Mouse (Mus musculus) CH12.LX (cell line): ENCODE data around the gene Pmis2. TPM values are rescaled to one million over a fixed set of nuclear protein-coding genes. Genes with fewer than 3 reads are reported as not detected.

ENCODE experiments used
- DNase-seq: peaks from one replicate; pipeline ENCODE4 v3.0.0-alpha.2; 2013; ENCODE audit errors: extremely low read depth
- H3K27ac ChIP-seq: 2 replicates; pipeline ENCODE4 v1.5.1; 2012; ENCODE audit warnings: low read depth, mild to moderate bottlenecking, control low read depth, moderate library complexity; ENCODE audit not compliant: insufficient read depth
- H3K27me3 ChIP-seq: replicated peaks from 2 replicates; pipeline ENCODE3; 2012; ENCODE audit warnings: inconsistent platforms
- H3K36me3 ChIP-seq, 2 experiments: replicated peaks in 1 of 2; 2 replicates each; pipeline versions ENCODE3 to v1.6.1; 2012; ENCODE audit warnings: inconsistent platforms in 1 of 2, low read length in 1 of 2, mild to moderate bottlenecking in 1 of 2, mixed read lengths in 1 of 2, moderate library complexity in 1 of 2; ENCODE audit not compliant: control insufficient read depth in 1 of 2, insufficient read depth in 1 of 2
- H3K4me1 ChIP-seq, 2 experiments: 2 replicates each; pipeline ENCODE4 v1.6.1; 2012; ENCODE audit warnings: inconsistent platforms in 1 of 2, moderate library complexity in 1 of 2; ENCODE audit not compliant: insufficient read depth in 2 of 2, control insufficient read depth in 1 of 2
- H3K4me2 ChIP-seq: 2 replicates; pipeline ENCODE4 v1.6.1; 2012; ENCODE audit warnings: low read depth, mild to moderate bottlenecking, control low read depth; ENCODE audit not compliant: poor library complexity, insufficient read depth, severe bottlenecking
- H3K4me3 ChIP-seq, 3 experiments: fragments of 150-350 bp in 1 of 3; sonication (generic) in 1 of 3; replicated peaks in 1 of 3; 2 replicates each; pipeline versions ENCODE3 to v1.5.1; 2011 to 2012; ENCODE audit warnings: low read depth in 2 of 3, low read length in 2 of 3, mild to moderate bottlenecking in 2 of 3, moderate library complexity in 2 of 3, control low read depth in 1 of 3, improper control_type of control experiment in 1 of 3, inconsistent platforms in 1 of 3, mixed read lengths in 1 of 3; ENCODE audit not compliant: poor library complexity in 1 of 3
- H3K79me2 ChIP-seq: replicated peaks from 2 replicates; pipeline ENCODE4 v1.6.1; 2012; ENCODE audit warnings: mild to moderate bottlenecking, moderate library complexity; ENCODE audit not compliant: control insufficient read depth, poor library complexity, insufficient read depth, severe bottlenecking; ENCODE audit errors: extremely low read depth
- H3K9ac ChIP-seq: 2 replicates; pipeline ENCODE4 v1.6.1; 2012; ENCODE audit warnings: low read depth, mild to moderate bottlenecking, control low read depth, moderate library complexity; ENCODE audit not compliant: insufficient read depth
- H3K9me3 ChIP-seq: replicated peaks from 2 replicates; pipeline ENCODE3; 2012; ENCODE audit warnings: low read length, inconsistent platforms, mixed read lengths
- BHLHE40 ChIP-seq: IDR thresholded peaks from 2 replicates; pipeline ENCODE4 v1.6.1; 2011; ENCODE audit warnings: mild to moderate bottlenecking, low read depth, low read length, improper control_type of control experiment
- CHD2 ChIP-seq: IDR thresholded peaks from 2 replicates; pipeline ENCODE4 v1.6.1; 2011; ENCODE audit warnings: low read length, improper control_type of control experiment
- CTCF ChIP-seq, 2 experiments: IDR thresholded peaks in 1 of 2; conservative IDR thresholded peaks in 1 of 2; 2 replicates each; pipeline ENCODE4 v1.5.1; 2011 to 2012; ENCODE audit warnings: low read depth in 2 of 2, low read length in 2 of 2, improper control_type of control experiment in 1 of 2, inconsistent platforms in 1 of 2, mild to moderate bottlenecking in 1 of 2, moderate library complexity in 1 of 2
- E2F4 ChIP-seq: IDR thresholded peaks from 2 replicates; pipeline ENCODE4 v1.6.1; 2011; ENCODE audit warnings: low read depth, low read length, improper control_type of control experiment; ENCODE audit not compliant: insufficient replicate concordance
- ELF1 ChIP-seq: IDR thresholded peaks from 2 replicates; pipeline ENCODE4 v1.6.1; 2014; ENCODE audit warnings: low read depth, mild to moderate bottlenecking, inconsistent platforms, low read length, improper control_type of control experiment
- ETS1 ChIP-seq: conservative IDR thresholded peaks from 2 replicates; pipeline ENCODE4 v1.6.1; 2012; ENCODE audit warnings: low read depth, mild to moderate bottlenecking, inconsistent platforms, low read length, improper control_type of control experiment, moderate library complexity
- GABPA ChIP-seq: IDR thresholded peaks from 2 replicates; pipeline ENCODE4 v1.6.1; 2012; ENCODE audit warnings: low read depth, low read length, improper control_type of control experiment, inconsistent platforms; ENCODE audit not compliant: insufficient replicate concordance
- HCFC1 ChIP-seq: IDR thresholded peaks from 2 replicates; pipeline ENCODE4 v1.6.1; 2012; ENCODE audit warnings: low read depth, mild to moderate bottlenecking, inconsistent platforms, low read length, improper control_type of control experiment
- IRF4 ChIP-seq: IDR thresholded peaks from 2 replicates; pipeline ENCODE4 v1.6.1; 2014; ENCODE audit warnings: low read depth, mild to moderate bottlenecking, inconsistent platforms, low read length, improper control_type of control experiment
- JUN ChIP-seq: IDR thresholded peaks from 2 replicates; pipeline ENCODE4 v1.6.1; 2011; ENCODE audit warnings: low read depth, mild to moderate bottlenecking, low read length, improper control_type of control experiment, moderate library complexity; ENCODE audit not compliant: insufficient read depth
- KAT2A ChIP-seq: IDR thresholded peaks from 2 replicates; pipeline ENCODE4 v1.6.1; 2012; ENCODE audit warnings: low read length, improper control_type of control experiment, inconsistent platforms; ENCODE audit not compliant: insufficient replicate concordance
- MAX ChIP-seq: IDR thresholded peaks from 2 replicates; pipeline ENCODE4 v1.6.1; 2011; ENCODE audit warnings: low read length, improper control_type of control experiment
- MEF2A ChIP-seq: IDR thresholded peaks from 2 replicates; pipeline ENCODE4 v1.6.1; 2014; ENCODE audit warnings: low read depth, mild to moderate bottlenecking, inconsistent platforms, low read length, improper control_type of control experiment, borderline replicate concordance
- MXI1 ChIP-seq: IDR thresholded peaks from 2 replicates; pipeline ENCODE4 v1.6.1; 2011; ENCODE audit warnings: mild to moderate bottlenecking, low read depth, low read length, improper control_type of control experiment
- MYC ChIP-seq: IDR thresholded peaks from 2 replicates; pipeline ENCODE4 v1.6.1; 2011; ENCODE audit warnings: low read depth, mild to moderate bottlenecking, improper control_type of control experiment, low read length
- NELFE ChIP-seq: IDR thresholded peaks from 2 replicates; pipeline ENCODE4 v1.6.1; 2011; ENCODE audit warnings: low read depth, low read length, improper control_type of control experiment
- NRF1 ChIP-seq: IDR thresholded peaks from 2 replicates; pipeline ENCODE4 v1.6.1; 2014; ENCODE audit warnings: low read depth, mild to moderate bottlenecking, inconsistent platforms, low read length, improper control_type of control experiment, moderate library complexity
- PAX5 ChIP-seq: IDR thresholded peaks from 2 replicates; pipeline ENCODE4 v1.6.1; 2012; ENCODE audit warnings: low read length, inconsistent platforms, mixed read lengths
- POLR2A ChIP-seq: IDR thresholded peaks from 2 replicates; pipeline ENCODE4 v1.6.1; 2011; ENCODE audit warnings: low read depth, mild to moderate bottlenecking, improper control_type of control experiment, low read length
- RAD21 ChIP-seq: IDR thresholded peaks from 2 replicates; pipeline ENCODE4 v1.6.1; 2011; ENCODE audit warnings: low read depth, mild to moderate bottlenecking, low read length, improper control_type of control experiment, moderate library complexity
- RCOR1 ChIP-seq: conservative IDR thresholded peaks from 2 replicates; pipeline ENCODE4 v1.6.1; 2012; ENCODE audit warnings: low read depth, mild to moderate bottlenecking, inconsistent platforms, low read length, improper control_type of control experiment
- SIN3A ChIP-seq: IDR thresholded peaks from 2 replicates; pipeline ENCODE4 v1.6.1; 2012; ENCODE audit warnings: low read length, improper control_type of control experiment, inconsistent platforms
- SMC3 ChIP-seq: IDR thresholded peaks from 2 replicates; pipeline ENCODE4 v1.6.1; 2011; ENCODE audit warnings: low read depth, low read length, improper control_type of control experiment
- TBP ChIP-seq: conservative IDR thresholded peaks from 2 replicates; pipeline ENCODE4 v1.6.1; 2011; ENCODE audit warnings: low read depth, low read length, improper control_type of control experiment
- TCF12 ChIP-seq: IDR thresholded peaks from 2 replicates; pipeline ENCODE4 v1.6.1; 2014; ENCODE audit warnings: low read depth, mild to moderate bottlenecking, inconsistent platforms, low read length, improper control_type of control experiment
- UBTF ChIP-seq: IDR thresholded peaks from 2 replicates; pipeline ENCODE4 v1.6.1; 2012; ENCODE audit warnings: low read depth, mild to moderate bottlenecking, inconsistent platforms, low read length, improper control_type of control experiment, moderate library complexity
- USF2 ChIP-seq: conservative IDR thresholded peaks from 2 replicates; pipeline ENCODE4 v1.6.1; 2011; ENCODE audit warnings: low read depth, low read length, improper control_type of control experiment
- ZC3H11A ChIP-seq: IDR thresholded peaks from 2 replicates; pipeline ENCODE4 v1.6.1; 2012; ENCODE audit warnings: low read depth, mild to moderate bottlenecking, inconsistent platforms, low read length, improper control_type of control experiment
- ZNF384 ChIP-seq: IDR thresholded peaks from 2 replicates; pipeline ENCODE4 v1.6.1; 2012; ENCODE audit warnings: low read depth, low read length, improper control_type of control experiment, inconsistent platforms
- dilution Hi-C: fragments of 300-500 bp; cut with MboI; formaldehyde crosslinking; loops from 2 replicates; pipeline ENCODE4 v1.14.3; 2020; ENCODE audit warnings: low sequenced_read_pairs; ENCODE audit not compliant: extremely low pct_unique_long_range_greater_than_20kb, extremely low pct_ligation_motif_present
- in situ Hi-C: fragments of 300-500 bp; cut with MboI; formaldehyde crosslinking; loops from 3 replicates; pipeline ENCODE4 v1.14.3; 2019; ENCODE audit warnings: low sequenced_read_pairs, low pct_ligation_motif_present, low pct_unique_long_range_greater_than_20kb, mixed read lengths
- polyA plus RNA-seq: library from polyadenylated mRNA; unstranded; fragments of >175 nt; gene quantifications from 2 replicates; pipeline ENCODE4 v1.2.1, GENCODE M21; 2012; ENCODE audit warnings: low read depth; ENCODE audit not compliant: insufficient read length
- total RNA-seq, 2 experiments: library from RNA; depleted of rRNA; stranded (reverse); fragments of 300-350 nt in 1 of 2; fragments of >200 nt in 1 of 2; gene quantifications; 2 replicates each; pipeline ENCODE4 v1.2.3; 2012 to 2014

Pmis2 gene
- total and polyA plus RNA-seq, 3 experiments: not detected

- TF ChIP-seq SMC3: no peak
- TF ChIP-seq BHLHE40: no peak; the same call in 1 of the 2 replicates
- TF ChIP-seq ELF1: no peak
- no peak for TF ChIP-seq PAX5
- TF ChIP-seq MAX: no peak
- no peak for TF ChIP-seq ETS1
- TF ChIP-seq POLR2A: no peak
- TF ChIP-seq GABPA: no peak
- no peak for TF ChIP-seq CHD2
- TF ChIP-seq ZC3H11A: no peak
- no peak for TF ChIP-seq USF2
- no peak for TF ChIP-seq NRF1
- no peak for TF ChIP-seq RCOR1
- TF ChIP-seq UBTF: no peak
- no peak for TF ChIP-seq JUN
- TF ChIP-seq E2F4: no peak
These were observed 6.1 kb downstream of the Pmis2 start for GRCm38 (mm10) chr7:30665321-30665720.

GRCm38 (mm10) chr7:30664529-30665200, 6.7 kb downstream of the Pmis2 start, which contains the start of gene Haus5:
TSS of gene Haus5 (minus strand) at chr7:30664994.
- Histone ChIP-seq H3K9ac (peak within 1 kb of the TSS; percentile 97), H3K79me2 (peaks cover 8% of the 10 kb centered on the region), H3K27ac (no peak within 1 kb of the TSS), H3K27me3 (peaks cover 2% of the 10 kb centered on the region), H3K36me3 (peaks cover 31 to 38% of the 10 kb centered on the region in 2 experiments), H3K4me3 (peak within 1 kb of the TSS; percentile 67 to 97 (median 89)), H3K4me1 (peaks cover 4 to 15% of the 10 kb centered on the region in 2 experiments; a peak in 3 of 4 replicates), H3K9me3 (no peaks in the 10 kb centered on the region), H3K4me2 (peak within 1 kb of the TSS; percentile 100)
- DNase-seq: peak; percentile 96
- in situ Hi-C loops: no loop called here
- dilution Hi-C loops: no loop called here
- TF ChIP-seq KAT2A: peak; percentile 69; the same call in 1 of the 2 replicates
- no peak for TF ChIP-seq SMC3
- no peak for TF ChIP-seq ZC3H11A
- TF ChIP-seq MAX: no peak
- TF ChIP-seq MEF2A: 0 out of 2 replicates have a peak, but pooled peaks have one; percentile 25
- peak; percentile 99 for TF ChIP-seq SIN3A
- no peak for TF ChIP-seq MYC
- no peak for TF ChIP-seq IRF4
- TF ChIP-seq CTCF (conservative IDR thresholded peaks at IDR 0.05 in 1 of 2, IDR thresholded peaks at IDR 0.05 in 1 of 2; ENCODE audit: low read depth in 2 of 2, low read length in 2 of 2): no peak
- no peak for TF ChIP-seq JUN
- TF ChIP-seq TBP: peak; percentile 86
- TF ChIP-seq NELFE: peak; percentile 54; the same call in 1 of the 2 replicates
- no peak for TF ChIP-seq ZNF384
- peak; percentile 81 for TF ChIP-seq TCF12
- peak; percentile 91 for TF ChIP-seq MXI1
- no peak; the same call in 1 of the 2 replicates for TF ChIP-seq BHLHE40
- TF ChIP-seq RCOR1: no peak
- TF ChIP-seq NRF1: 0 out of 2 replicates have a peak, but pooled peaks have one; percentile 30
- TF ChIP-seq POLR2A: peak; percentile 86
- peak; percentile 87 for TF ChIP-seq HCFC1
- TF ChIP-seq RAD21: no peak; the same call in 1 of the 2 replicates
- TF ChIP-seq GABPA: no peak
- TF ChIP-seq E2F4: peak; percentile 92

More at GRCm38 (mm10) chr7:30665321-30665720, 6.1 kb downstream of the Pmis2 start:
- in situ Hi-C loops: no loop called here
- Histone ChIP-seq H3K4me3 (peak overlapping the region; percentile 67 to 97 (median 89)), H3K79me2 (peaks cover 8% of the 10 kb centered on the region), H3K9ac (peak overlapping the region; percentile 97), H3K27ac (no peak overlapping the region), H3K9me3 (no peaks in the 10 kb centered on the region), H3K27me3 (peaks cover 2% of the 10 kb centered on the region), H3K4me1 (peaks cover 4 to 15% of the 10 kb centered on the region in 2 experiments; a peak in 3 of 4 replicates), H3K4me2 (peak overlapping the region; percentile 100), H3K36me3 (peaks cover 24 to 31% of the 10 kb centered on the region in 2 experiments)
- peak; percentile 18 for DNase-seq
- dilution Hi-C loops: no loop called here
